Mouse (Mus musculus) lung, postnatal 14 days (tissue): ENCODE data around the gene Rnf144b.

Experiments
- DNase-seq: peaks from one replicate; pipeline ENCODE4 v3.0.0; 2021

The Rnf144b gene

GRCm38 (mm10) chr13:47224648-47225323, 102.3 kb downstream of the Rnf144b start:
- no peak for DNase-seq

- no peak for DNase-seq
Observed at GRCm38 (mm10) chr13:47225324-47225697, 102.9 kb downstream of the Rnf144b start.

- DNase-seq: no peak
Observed at GRCm38 (mm10) chr13:47225802-47226201, 103.3 kb downstream of the Rnf144b start.

GRCm38 (mm10) chr13:47226521-47226920, 104.1 kb downstream of the Rnf144b start:
- DNase-seq: no peak

- DNase-seq: no peak
Observed at GRCm38 (mm10) chr13:47228201-47228600, 105.7 kb downstream of the Rnf144b start.

GRCm38 (mm10) chr13:47228626-47229190, 106.3 kb downstream of the Rnf144b start:
- peak; percentile 25 for DNase-seq

- no peak for DNase-seq
Observed at GRCm38 (mm10) chr13:47232163-47232562, 109.7 kb downstream of the Rnf144b start.

GRCm38 (mm10) chr13:47237376-47237775, 114.9 kb downstream of the Rnf144b start:
- DNase-seq: no peak

- no peak for DNase-seq
Observed at GRCm38 (mm10) chr13:47238131-47238530, 115.7 kb downstream of the Rnf144b start.

GRCm38 (mm10) chr13:47243569-47243968, 121.1 kb downstream of the Rnf144b start:
- no peak for DNase-seq

- DNase-seq: no peak
Observed at GRCm38 (mm10) chr13:47244771-47245170, 122.3 kb downstream of the Rnf144b start.

GRCm38 (mm10) chr13:47246459-47246858, 124.0 kb downstream of the Rnf144b start:
- no peak for DNase-seq

GRCm38 (mm10) chr13:47247156-47247800, 124.8 kb downstream of the Rnf144b start:
- no peak for DNase-seq

GRCm38 (mm10) chr13:47248289-47249010, 126.0 kb downstream of the Rnf144b start:
- no peak for DNase-seq

- DNase-seq: no peak
Observed at GRCm38 (mm10) chr13:47250615-47251014, 128.2 kb downstream of the Rnf144b start.

GRCm38 (mm10) chr13:47251114-47251764, 128.8 kb downstream of the Rnf144b start:
- DNase-seq: no peak

- no peak for DNase-seq
Observed at GRCm38 (mm10) chr13:47253711-47254110, 131.3 kb downstream of the Rnf144b start.

- DNase-seq: no peak
Observed at GRCm38 (mm10) chr13:47259297-47259696, 136.8 kb downstream of the Rnf144b start.

GRCm38 (mm10) chr13:47261961-47262360, 139.5 kb downstream of the Rnf144b start:
- DNase-seq: no peak

GRCm38 (mm10) chr13:47264382-47264781, 141.9 kb downstream of the Rnf144b start:
- DNase-seq: peak; percentile 25

- no peak for DNase-seq
Observed at GRCm38 (mm10) chr13:47266411-47266810, 144.0 kb downstream of the Rnf144b start.

- DNase-seq: no peak
Observed at GRCm38 (mm10) chr13:47268227-47268626, 145.8 kb downstream of the Rnf144b start.

GRCm38 (mm10) chr13:47272928-47273327, 150.5 kb downstream of the Rnf144b start:
- peak; percentile 26 for DNase-seq
